Mouse (Mus musculus): Measurements from ENCODE around the gene Rsph9.

GRCm38 (mm10) chr17:46108286-46108685 is 35.7 kb downstream of the Rsph9 start:
- TF ChIP-seq USF1 (IDR thresholded peaks at IDR 0.05; ENCODE audit: low read depth) = no peak
- TF ChIP-seq CTCF (IDR thresholded peaks at IDR 0.05; ENCODE audit: control insufficient read depth, insufficient read depth, insufficient read length) = no peak

All from C2C12 (cell line).